In genomic region chr6:125620764-125621163, GRCm38 (mm10) we compare ENCODE assay signal across 8 mouse cellular contexts.
A peak's percentile ranks its signal among the peaks of the same experiment; 100 is the strongest.
DNase-seq lines count a peak whose midpoint lies in the region; ATAC-seq and TF ChIP-seq lines count a peak whose summit lies in the region.

No protein-coding gene starts in this region.

- H3K4me2 ChIP-seq in limb, embryonic 12.5 days = no peak overlapping the region
- H3K4me2 ChIP-seq in stomach, postnatal 0 days (replicated peaks; ENCODE audit: low read depth) = no peak overlapping the region

- H3K9ac ChIP-seq in limb, embryonic 12.5 days (replicated peaks) = no peak overlapping the region
- no peak overlapping the region for H3K9ac ChIP-seq in stomach, postnatal 0 days (ENCODE audit: low read length)

- 45% methylated on average over 6 of the region's 6 CpGs for WGBS in limb, embryonic 12.5 days
- 40% methylated on average over 6 of the region's 6 CpGs for WGBS in stomach, postnatal 0 days

- H3K36me3 ChIP-seq in limb, embryonic 12.5 days = no peaks in the 10 kb centered on the region
- no peaks in the 10 kb centered on the region for H3K36me3 ChIP-seq in stomach, postnatal 0 days (ENCODE audit: control insufficient read depth, insufficient read depth, low read length)

- no peak overlapping the region for H3K27ac ChIP-seq in embryonic fibroblast, embryonic 13.5 days (ENCODE audit: insufficient read depth, low read length)
- no peak overlapping the region for H3K27ac ChIP-seq in limb, embryonic 12.5 days
- H3K27ac ChIP-seq in stomach, postnatal 0 days (replicated peaks) = no peak overlapping the region

- ATAC-seq in limb, embryonic 12.5 days (ENCODE audit: insufficient number of reproducible peaks, insufficient read depth, low FRiP score, low TSS enrichment, low read depth) = peak; percentile 55; the same call in 1 of the 2 replicates
- ATAC-seq in stomach, postnatal 0 days (ENCODE audit: low FRiP score, low TSS enrichment) = no peak; the same call in 1 of the 2 replicates
- ATAC-seq in inflammation-experienced regulatory T-cells, adult 6 months = no peak

- TF ChIP-seq EP300 in stomach, postnatal 0 days (optimal IDR thresholded peaks at IDR 0.05) = no peak

- no peaks in the 10 kb centered on the region for H3K9me3 ChIP-seq in limb, embryonic 12.5 days
- H3K9me3 ChIP-seq in stomach, postnatal 0 days (ENCODE audit: control insufficient read depth, low read length) = no peaks in the 10 kb centered on the region

- peak; percentile 40 for DNase-seq in heart, postnatal 4 days
- no peak for DNase-seq in heart, adult 18-20 months
- peak; percentile 29 for DNase-seq in MN1 (ENCODE audit: low spot score)
- DNase-seq in stomach, postnatal 0 days (ENCODE audit: low spot score) = peak; percentile 28
- DNase-seq in gastrocnemius, postnatal 4 days (ENCODE audit: low spot score in 2 of 2) = no peak

- peaks cover 5% of the 10 kb centered on the region; the same call in 1 of the 2 replicates for H3K27me3 ChIP-seq in limb, embryonic 12.5 days
- no peaks in the 10 kb centered on the region for H3K27me3 ChIP-seq in stomach, postnatal 0 days (ENCODE audit: control insufficient read depth, insufficient read depth, low read length)

- H3K4me3 ChIP-seq in embryonic fibroblast, embryonic 13.5 days (ENCODE audit: insufficient read depth, low read length) = no peak overlapping the region
- H3K4me3 ChIP-seq in limb, embryonic 12.5 days (replicated peaks) = no peak overlapping the region
- H3K4me3 ChIP-seq in stomach, postnatal 0 days (ENCODE audit: low read depth, low read length) = no peak overlapping the region

- TF ChIP-seq CTCF in embryonic fibroblast, embryonic 13.5 days (IDR thresholded peaks at IDR 0.05; ENCODE audit: borderline replicate concordance, insufficient read depth, low read length) = peak; percentile 76; the same call in 1 of the 2 replicates
- peak; percentile 87 for TF ChIP-seq CTCF in stomach, postnatal 0 days (IDR thresholded peaks at IDR 0.05; ENCODE audit: low read depth)

- no peak for TF ChIP-seq POLR2A in embryonic fibroblast, embryonic 13.5 days (IDR thresholded peaks at IDR 0.05; ENCODE audit: low read depth, low read length)

- H3K4me1 ChIP-seq in embryonic fibroblast, embryonic 13.5 days (ENCODE audit: control insufficient read depth, insufficient read depth, low read length) = no peaks in the 10 kb centered on the region
- H3K4me1 ChIP-seq in limb, embryonic 12.5 days (replicated peaks) = no peaks in the 10 kb centered on the region
- H3K4me1 ChIP-seq in stomach, postnatal 0 days (replicated peaks; ENCODE audit: control insufficient read depth, insufficient read depth) = no peaks in the 10 kb centered on the region

Comparison
In these comparisons a context has a peak if more than half of its experiments do, and no peak if none do; other contexts are left out.
1. DNase-seq: peak in heart, postnatal 4 days (single experiment), MN1 (single experiment) and stomach, postnatal 0 days (single experiment); none in heart, adult 18-20 months (0 of 2) and gastrocnemius, postnatal 4 days (0 of 2).